Mouse (Mus musculus) brain, embryonic 14.5 days (tissue): ENCODE measurements around the gene Pogz.

Experiments
- CTCF ChIP-seq: fragments of 200-500 bp; IDR thresholded peaks from 2 replicates; pipeline ENCODE4 v1.5.1; 2012; ENCODE audit warnings: inconsistent platforms, mild to moderate bottlenecking, moderate library complexity, borderline replicate concordance; ENCODE audit not compliant: insufficient read depth, insufficient read length; ENCODE audit errors: extremely low read depth
- POLR2A ChIP-seq: fragments of 200-500 bp; IDR thresholded peaks from 2 replicates; pipeline ENCODE4 v1.6.1; 2012; ENCODE audit warnings: mild to moderate bottlenecking, inconsistent platforms, borderline replicate concordance; ENCODE audit not compliant: poor library complexity, insufficient read depth, insufficient read length, severe bottlenecking; ENCODE audit errors: extremely low read depth

DNA sequence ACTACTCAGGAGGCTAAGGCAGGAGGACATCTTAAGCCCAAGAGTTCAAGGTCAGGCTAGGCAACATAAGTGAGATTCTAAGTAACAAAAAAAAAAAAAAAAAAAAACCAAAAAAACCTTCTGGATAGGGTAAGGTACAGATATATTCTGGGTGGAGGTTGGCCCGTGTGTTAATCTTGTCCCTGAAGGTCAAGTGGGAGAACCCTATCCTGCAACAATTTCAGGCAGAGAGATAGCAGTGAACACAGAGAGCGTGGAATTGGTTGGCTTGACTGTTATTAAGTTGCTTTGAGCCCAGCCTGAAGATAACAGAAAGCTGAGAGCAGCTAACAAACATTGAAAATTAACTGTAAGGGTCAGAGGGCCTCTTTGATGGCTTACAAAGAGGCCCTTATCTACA lies 43.7 kb upstream of the Pogz start:
- TF ChIP-seq CTCF = no peak
- TF ChIP-seq POLR2A = no peak
